Mouse (Mus musculus) embryo, embryonic 9.5 days (tissue): ENCODE data around the gene Myo5a.
"Not testable (repeated sequence)": the region's sequence is repeated elsewhere in the genome, so short reads cannot be mapped to it uniquely, and the experiment has no call there.

ENCODE experiments used
- DNase-seq: peaks from one replicate; pipeline ENCODE4 v3.0.0-alpha.2; 2017; ENCODE audit errors: extremely low spot score

The Myo5a gene

DNA sequence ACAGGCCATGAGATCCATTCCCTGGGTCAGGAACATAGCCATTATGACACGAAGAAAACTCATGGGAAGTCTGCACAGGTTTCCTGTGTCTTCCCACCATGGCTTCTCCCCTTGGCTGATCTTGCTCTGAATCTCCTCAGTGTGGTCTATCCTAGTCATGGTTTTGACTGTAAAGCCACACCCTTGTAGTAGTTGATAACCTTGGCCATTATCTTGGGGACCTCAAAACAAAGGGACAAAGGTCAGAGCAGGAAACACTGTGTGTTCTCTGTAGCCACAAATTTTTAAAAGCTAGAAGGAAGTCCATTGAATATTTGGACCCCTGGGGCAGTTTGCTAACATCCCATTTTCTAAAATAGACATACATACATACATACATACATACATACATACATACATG is 177.5 kb downstream of the Myo5a start:
- no peak for DNase-seq

DNA sequence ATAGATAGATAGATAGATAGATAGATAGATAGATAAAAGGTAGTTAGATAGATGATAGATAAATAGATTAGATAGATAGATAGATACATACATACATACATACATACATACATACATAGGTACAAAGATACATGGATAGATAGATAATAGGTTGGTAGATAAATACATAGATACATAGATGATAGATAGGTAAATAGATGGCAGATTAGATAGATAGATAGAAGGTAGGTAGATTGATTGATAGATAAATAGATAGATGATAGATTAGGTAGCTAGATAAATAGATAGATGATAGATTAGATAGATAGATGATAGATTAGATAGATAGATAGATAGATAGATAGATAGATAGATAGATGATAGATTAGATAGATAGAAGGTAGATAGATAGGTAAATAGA is 178.1 kb downstream of the Myo5a start:
- no peak for DNase-seq

DNA sequence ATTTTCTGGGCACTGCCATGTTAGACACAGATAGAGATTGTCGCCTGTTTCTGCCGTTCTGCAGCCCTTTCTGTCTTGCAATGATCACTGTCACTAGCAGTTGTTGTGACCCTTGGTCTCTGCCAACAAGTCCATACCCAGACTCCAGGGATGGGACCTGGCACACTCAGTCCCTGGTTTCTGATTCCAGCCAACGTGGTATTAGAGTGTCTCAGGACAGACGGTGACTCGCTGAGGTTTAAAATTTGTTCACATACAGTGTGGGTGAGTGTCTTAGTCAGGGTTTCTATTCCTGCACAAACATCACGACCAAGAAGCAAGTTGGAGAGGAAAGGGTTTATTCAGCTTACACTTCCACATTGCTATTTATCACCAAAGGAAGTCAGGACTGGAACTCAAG is 182.3 kb downstream of the Myo5a start:
- not testable (repeated sequence) for DNase-seq

DNA sequence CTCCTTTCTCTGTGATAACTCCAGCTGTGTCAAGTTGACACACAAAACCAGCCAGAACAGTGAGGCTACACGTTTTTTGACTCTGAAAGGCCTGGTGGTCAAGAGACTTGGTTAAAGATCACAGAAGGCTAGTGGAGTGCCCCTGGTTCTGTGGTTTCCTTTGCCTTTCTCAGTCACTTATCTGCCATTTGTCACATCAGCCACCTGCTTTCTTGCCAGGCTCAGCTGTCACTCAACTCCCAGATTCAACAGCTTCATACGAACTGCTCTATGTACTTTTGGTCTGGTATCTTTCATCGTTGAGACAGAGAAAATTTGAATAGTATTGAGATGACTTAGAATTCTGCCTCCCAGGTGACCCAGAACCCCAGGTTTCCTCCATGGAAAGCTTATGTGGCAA is 183.0 kb downstream of the Myo5a start:
- DNase-seq, result no peak

DNA sequence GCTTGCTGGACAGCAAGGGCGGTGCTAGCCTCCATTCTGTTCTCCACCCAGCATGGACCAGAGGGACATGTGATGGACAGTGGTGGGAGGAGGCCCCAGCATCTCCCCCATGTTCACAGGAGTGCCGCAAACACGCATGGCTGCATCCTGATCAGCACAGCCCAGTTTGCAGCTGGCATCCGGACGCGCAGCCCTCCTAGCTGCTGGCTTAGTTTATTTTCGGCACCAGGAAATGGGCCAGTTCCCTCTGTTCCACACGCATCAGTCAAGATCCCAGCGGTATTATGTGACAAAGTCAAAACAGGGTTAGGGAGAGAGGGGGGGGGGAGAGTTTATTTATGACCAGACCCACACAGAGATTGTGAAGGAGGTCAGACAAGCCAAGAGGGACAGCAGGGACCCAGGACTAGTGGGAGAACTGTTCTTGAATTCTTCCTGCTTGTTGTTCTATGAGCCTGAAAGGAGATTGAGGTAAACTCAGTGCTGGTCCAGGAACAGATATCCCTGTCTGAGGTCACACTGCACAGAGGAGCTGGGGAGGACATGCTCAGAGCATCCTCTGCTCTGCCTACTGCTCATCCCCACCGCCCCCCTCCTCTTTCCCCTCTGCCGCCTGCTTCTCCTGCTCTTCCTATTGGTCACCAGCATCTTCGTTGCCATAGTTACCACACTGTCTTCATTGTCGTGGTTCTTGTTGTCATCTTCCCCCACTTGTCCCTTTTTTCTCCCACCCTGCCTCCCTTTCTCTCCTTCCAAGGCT is 183.6 kb downstream of the Myo5a start:
- DNase-seq, result no peak

DNA sequence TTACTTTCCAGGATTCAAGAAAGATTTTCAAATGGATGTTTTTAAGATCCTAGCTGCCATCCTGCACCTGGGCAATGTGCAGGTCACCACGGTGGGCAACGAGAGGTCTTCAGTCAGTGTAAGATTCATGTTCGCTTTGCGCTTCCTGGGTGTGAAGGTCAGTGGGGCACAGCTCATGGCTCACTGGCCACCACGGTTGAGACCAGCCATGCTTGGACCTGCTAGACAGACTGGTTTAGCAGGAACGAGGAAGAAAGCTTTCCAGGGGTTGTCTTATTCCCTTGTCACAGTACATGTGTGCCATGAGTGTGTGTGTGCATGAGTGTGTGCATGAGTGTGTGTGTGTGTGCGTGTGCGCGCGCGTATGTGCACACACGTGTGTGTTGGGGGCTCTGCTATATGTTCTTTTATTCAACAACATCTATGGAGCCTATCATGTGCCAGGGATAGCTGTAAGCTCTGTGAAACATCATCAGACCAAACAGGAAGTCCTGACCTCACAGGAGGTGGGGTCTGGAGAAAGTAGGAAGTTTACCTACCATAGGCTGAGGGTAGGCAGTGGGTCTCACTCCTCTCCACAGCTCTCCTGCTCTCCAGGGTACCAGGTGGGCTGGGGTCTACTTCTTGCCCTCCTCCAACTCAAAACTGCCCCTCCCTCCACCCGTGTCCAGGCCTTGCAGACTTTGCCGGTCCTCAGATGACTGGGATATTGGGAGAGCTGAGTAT is 185.2 kb downstream of the Myo5a start:
- DNase-seq, result no peak

DNA sequence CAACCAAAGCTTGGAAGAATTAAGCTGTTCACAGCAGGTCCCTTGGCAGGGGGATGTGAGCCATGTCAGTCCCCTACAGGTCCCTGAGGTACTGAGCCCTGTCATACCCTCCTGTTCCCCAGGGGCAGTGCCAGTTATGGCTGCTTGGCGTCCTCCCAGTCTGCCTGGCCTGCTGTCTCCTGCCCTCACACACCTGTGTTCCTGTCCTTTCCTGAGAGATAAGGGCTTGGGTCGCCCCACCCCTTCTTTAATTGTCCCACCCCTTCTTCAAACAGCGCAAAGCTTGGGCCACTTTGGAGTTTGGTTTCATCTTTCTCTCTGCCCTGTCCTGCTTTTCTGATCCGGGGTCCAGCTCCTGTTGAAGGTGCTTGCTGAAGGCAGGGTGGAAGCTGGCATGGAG is 188.0 kb downstream of the Myo5a start:
- DNase-seq, result no peak

DNA sequence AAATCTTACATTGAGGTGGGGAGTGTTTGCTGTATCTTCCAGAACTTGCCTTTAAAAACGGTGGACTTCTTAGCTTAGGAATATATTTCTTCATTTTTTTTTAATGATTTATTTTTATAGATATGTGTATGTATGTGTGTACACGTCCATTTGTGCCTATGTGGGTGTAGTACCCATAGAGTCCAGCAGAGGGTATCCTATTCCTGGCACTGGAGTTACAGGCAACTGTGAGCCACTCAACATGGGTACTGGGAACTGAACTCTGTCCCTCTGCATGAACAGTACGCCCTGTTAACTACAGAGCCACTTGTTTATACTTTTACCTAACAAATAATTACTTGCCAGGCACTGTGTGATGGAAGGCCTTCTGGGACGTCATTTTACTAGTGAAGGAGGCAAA is 188.8 kb downstream of the Myo5a start:
- no peak for DNase-seq

DNA sequence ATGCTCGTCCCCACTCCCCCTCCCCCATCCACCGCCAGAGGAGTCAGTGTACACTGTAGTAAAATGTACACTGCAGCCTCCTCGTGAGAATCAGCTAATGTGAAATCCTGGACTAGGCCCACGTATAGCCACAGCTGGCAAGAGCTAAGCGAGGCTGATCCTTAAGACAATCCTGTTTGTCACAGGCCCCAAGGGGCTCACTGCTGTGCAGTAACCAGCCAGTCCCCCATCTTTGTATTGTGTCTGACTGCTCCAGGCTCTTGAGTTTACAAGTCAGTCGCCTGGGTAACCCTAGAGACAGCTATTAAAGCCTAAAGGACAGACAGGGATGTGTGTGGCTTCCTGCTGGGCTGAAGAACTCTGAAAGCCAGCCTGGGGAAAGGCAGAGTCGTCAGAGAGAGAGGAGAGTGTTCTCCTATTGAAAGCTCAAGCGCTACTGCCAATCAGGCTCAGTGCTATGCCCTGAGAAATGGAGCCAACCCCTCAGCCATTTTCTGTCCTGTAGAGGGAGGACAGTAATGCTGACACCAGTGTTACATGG is 190.6 kb downstream of the Myo5a start:
- DNase-seq, result peak; percentile 62

DNA sequence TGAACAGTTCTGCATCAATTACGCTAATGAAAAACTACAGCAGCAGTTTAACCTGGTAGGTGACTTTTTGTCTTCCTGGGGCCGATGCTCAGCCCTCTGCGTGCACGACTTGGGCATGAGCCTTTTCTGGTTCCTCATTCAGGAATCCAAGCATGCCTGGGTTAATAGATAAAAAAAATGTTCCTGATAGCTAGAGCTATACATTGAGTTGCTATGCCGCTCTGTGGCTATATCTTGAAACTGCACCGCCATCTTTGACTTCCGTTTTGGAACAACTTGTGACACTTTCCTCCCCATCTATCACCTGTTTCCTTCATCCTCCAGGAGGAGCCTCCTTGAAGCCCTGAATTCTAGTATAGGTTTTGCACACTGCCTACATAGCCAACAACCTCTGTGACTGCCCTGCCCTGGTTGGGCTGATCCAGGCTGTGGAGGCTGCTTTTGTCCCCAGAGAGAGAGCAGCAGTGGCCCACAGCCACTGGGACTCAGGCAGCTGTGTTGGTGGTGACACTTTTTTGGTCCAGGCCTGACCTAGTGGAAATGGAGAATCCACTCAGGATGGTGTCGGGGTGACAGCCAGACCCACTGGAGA is 191.5 kb downstream of the Myo5a start:
- no peak for DNase-seq

DNA sequence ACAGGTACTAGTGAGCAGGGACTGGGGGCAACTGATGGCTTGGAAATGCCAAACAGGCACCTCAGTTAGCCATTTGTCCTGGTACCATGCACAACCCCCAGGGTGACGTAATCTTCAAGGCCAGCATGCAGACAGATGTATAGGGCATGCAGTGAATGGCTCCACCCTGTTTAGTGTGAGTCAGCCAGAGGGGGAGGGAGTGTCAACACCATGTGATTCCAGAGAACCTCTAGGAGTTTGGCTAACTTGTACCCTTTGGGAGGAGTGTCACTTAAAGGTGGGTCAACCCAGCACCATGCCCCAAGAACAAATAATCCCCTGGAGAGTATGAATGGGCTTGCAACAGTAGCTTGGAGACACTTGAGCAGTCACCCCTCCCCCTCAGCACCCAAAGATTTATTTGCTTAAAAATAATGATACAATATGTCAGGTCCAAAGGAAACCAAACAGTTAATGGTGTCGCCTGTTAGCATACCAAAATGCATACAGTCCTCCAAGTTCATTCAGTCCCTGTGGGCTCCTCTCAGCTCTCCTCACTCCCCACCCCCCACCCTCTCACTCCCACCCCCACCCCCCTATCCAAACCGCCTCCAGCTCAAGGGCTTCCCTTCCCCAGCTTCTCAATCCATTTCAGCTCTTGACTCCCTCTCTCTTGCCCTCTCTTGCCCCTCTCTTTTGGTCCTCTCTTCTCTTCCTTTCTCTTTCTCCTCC is 193.3 kb downstream of the Myo5a start:
- DNase-seq, result no peak

DNA sequence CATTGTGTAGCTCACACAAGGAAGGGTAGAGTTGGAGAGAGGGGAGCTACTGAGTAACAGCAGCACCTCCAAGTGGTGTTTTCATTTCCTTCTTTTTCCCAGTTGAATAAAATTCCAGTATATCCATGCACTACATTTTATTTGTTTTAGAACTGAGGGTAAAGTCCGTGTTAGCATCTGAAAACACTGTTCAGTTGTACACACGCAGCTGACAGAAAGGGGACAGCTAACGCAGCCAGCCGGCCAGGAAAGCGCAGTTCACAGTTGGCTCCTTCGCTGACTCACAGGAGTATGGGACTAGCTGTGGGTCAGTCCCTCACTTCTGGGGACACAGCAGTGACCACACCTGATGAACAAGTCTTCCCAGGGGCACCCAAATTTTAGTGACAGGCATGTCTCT is 196.3 kb downstream of the Myo5a start:
- DNase-seq, result no peak

DNA sequence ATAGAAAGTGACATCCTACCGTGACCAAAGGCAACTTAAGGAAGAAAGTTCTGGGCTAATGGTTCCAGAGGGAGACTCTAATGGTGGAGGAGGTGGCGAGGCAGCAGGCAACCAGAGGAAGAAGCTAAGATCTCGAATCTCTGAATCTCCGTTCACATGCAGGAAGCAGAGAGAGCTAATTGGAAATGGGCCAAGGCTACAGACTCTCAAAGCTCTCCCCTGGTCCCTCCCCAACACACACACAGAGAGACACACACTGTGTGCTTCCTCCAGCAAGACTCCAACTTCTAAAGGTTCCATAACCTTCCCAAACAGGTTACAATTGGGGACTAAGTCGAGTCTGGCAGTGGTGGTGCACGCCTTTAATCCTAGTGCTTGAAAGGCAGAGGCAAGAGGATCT is 199.6 kb downstream of the Myo5a start:
- DNase-seq, result no peak

DNA sequence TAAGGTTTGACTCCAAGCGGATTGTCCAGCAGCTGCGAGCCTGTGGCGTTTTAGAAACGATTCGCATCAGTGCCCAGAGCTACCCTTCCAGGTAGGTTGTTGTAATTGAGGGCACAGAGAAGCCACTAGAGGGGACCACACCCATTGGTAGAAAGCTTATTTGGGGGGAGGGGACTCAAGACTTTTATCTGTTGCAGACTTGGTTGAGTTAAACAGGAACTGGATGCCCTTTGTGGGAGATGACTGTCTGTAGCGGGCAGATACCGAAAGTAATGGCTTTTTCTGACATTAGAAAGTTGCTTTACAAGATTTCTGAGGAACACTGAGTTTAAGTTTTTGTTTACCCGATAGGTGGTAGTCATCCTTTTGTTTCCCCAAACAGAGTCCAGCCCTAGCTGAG is 200.7 kb downstream of the Myo5a start:
- no peak for DNase-seq
